Mouse (Mus musculus) ES-Bruce4 (cell line): ENCODE results near the gene Hbq1b.

Experiments
- CTCF ChIP-seq: IDR thresholded peaks from one replicate; pipeline ENCODE4 v1.8.1; 2011; ENCODE audit warnings: low read depth, low read length
- EP300 ChIP-seq: IDR thresholded peaks from 2 replicates; pipeline ENCODE4 v1.6.1; 2011; ENCODE audit warnings: low read depth, low read length; ENCODE audit not compliant: insufficient read depth
- POLR2A ChIP-seq: IDR thresholded peaks from one replicate; pipeline ENCODE4 v1.8.1; 2011; ENCODE audit warnings: low read length; ENCODE audit not compliant: insufficient read depth

DNA sequence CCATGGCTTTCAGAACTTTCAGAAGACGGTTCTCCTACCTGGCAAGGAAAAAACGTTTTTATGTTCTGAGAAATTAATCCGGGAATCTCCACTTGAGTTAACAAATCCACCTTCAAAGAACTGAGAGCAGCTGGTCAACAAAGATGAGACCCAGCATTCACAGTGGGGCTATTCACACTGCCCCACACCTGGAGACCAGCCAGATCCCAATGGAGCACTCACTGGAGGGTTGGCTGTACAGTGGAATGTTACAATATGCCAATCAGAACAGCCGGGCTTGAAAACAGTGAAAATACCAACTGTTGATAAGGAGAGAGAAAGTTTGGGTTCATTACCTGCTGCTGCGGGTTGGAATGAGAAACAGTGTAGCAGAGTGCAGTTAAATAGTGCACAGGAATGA, 45.1 kb downstream of the Hbq1b start:
- TF ChIP-seq CTCF (no peak), POLR2A (no peak), EP300 (no peak)
